Mouse (Mus musculus) splenic B cell, adult 2 months (primary cell): Measurements from ENCODE around the gene Sufu.

ENCODE experiments used
- DNase-seq: peaks from one replicate; pipeline ENCODE4 v3.0.0-alpha.2; 2011; ENCODE audit warnings: low read depth, low spot score
- H3K27me3 ChIP-seq: 2 replicates; pipeline ENCODE4 v1.6.1; 2012; ENCODE audit warnings: mild to moderate bottlenecking, low read length, moderate library complexity, mixed read lengths; ENCODE audit not compliant: control insufficient read depth, poor library complexity, insufficient read depth, severe bottlenecking
- H3K36me3 ChIP-seq: 2 replicates; pipeline ENCODE4 v1.6.1; 2012; ENCODE audit warnings: mild to moderate bottlenecking, low read length, moderate library complexity, mixed read lengths; ENCODE audit not compliant: control insufficient read depth, poor library complexity, insufficient read depth, severe bottlenecking

The Sufu gene

GRCm38 (mm10) chr19:46499836-46500580 lies 103.3 kb downstream of the Sufu start:
- H3K27me3 ChIP-seq: no peaks in the 10 kb centered on the region

DNA sequence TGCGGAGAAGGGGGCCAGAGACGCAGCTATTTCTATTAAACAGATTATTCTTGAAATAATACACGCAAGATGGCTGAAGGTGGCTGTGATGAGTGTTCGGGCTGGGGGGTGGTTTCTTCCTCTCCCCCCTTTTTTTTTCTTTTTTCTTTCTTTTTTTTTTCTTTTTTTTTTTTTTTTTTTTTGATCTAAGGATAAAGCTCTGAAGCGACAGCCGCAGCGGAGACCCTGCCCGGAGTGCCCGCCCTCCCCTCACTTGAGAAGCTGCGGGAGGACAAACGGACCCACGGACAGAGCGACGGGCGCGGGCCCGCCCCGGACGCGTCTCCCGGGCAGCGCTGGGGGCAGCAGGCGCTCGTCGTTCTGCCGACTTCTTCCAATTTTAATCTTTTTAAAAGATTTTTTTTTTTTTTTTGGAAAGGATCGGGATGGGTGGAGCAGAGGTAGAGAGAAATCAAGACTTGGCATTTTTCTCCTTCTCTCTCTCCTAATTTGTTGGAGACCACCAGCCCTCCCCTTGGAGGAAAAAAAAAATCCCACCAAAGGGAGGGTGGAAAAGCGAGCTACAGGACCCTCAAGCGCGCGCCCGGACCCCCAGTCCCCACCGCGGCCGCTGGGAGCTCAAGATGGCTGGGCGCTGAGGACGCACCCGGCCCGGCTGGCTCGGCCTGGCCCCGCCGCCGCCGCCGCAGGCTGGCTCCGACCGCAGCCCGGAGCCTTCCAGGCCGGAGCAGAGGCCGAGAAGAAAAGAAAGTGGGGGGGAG lies 104.1 kb downstream of the Sufu start:
- H3K27me3 ChIP-seq: no peaks in the 10 kb centered on the region
- H3K36me3 ChIP-seq: 0 out of 2 replicates have a peak, but pooled peaks cover 1% of the 10 kb centered on the region
- DNase-seq: peak; percentile 60

More at GRCm38 (mm10) chr19:46499836-46500580, 103.3 kb downstream of the Sufu start:
- 0 out of 2 replicates have a peak, but pooled peaks cover 1% of the 10 kb centered on the region for H3K36me3 ChIP-seq
- peak; percentile 100 for DNase-seq

GRCm38 (mm10) chr19:46501401-46502068 lies 104.8 kb downstream of the Sufu start, which contains the start of gene Trim8:
Trim8 (plus strand) TSS chr19:46501702.
- DNase-seq: peak; percentile 69
- 0 out of 2 replicates have a peak, but pooled peaks cover 1% of the 10 kb centered on the region for H3K36me3 ChIP-seq

DNA sequence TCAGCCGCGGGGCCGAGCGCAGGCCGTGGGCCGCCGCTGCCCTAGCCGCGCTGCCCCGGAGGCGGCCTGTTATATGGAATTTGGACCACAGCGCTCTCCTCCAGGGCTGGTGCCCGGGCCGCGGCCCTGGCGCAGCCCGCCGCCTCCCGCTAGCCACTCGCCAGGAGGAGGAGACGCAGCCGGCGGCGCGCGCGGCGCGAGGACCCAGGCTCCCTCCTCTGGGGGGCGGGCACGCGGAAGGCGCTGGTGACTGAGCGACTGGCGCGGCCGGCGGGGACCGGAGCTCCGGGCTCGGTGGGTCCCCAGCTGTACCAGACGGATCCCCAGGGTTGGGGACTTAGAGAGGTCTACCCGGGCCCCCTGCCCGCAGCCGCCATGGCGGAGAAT lies 105.4 kb downstream of the Sufu start:
- Histone ChIP-seq H3K27me3 (no peaks in the 10 kb centered on the region), H3K36me3 (peaks cover 6% of the 10 kb centered on the region)
- DNase-seq: peak; percentile 71

More at GRCm38 (mm10) chr19:46501401-46502068, 104.8 kb downstream of the Sufu start, which contains the start of gene Trim8:
- no peaks in the 10 kb centered on the region for H3K27me3 ChIP-seq

DNA sequence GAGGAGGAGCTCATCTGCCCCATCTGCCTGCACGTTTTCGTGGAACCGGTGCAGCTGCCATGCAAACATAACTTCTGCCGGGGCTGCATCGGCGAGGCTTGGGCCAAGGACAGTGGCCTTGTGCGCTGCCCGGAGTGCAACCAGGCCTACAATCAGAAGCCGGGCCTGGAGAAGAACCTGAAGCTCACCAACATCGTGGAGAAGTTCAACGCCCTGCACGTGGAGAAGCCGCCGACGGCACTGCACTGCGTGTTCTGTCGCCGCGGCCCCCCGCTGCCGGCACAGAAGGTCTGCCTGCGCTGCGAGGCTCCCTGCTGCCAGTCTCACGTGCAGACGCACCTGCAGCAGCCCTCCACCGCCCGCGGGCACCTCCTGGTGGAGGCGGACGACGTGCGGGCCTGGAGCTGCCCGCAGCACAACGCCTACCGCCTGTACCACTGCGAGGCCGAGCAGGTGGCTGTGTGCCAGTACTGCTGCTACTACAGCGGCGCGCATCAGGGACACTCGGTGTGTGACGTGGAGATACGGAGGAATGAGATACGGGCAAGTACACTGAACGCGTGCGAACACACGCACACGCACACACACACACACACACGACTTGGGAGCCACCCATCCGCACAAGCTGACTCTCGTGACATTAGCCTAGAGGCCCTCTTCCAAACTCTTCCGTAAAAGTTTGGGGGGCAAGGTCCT lies 105.9 kb downstream of the Sufu start:
- H3K36me3 ChIP-seq: peaks cover 6% of the 10 kb centered on the region
- DNase-seq: peak; percentile 90
- H3K27me3 ChIP-seq: no peaks in the 10 kb centered on the region

DNA sequence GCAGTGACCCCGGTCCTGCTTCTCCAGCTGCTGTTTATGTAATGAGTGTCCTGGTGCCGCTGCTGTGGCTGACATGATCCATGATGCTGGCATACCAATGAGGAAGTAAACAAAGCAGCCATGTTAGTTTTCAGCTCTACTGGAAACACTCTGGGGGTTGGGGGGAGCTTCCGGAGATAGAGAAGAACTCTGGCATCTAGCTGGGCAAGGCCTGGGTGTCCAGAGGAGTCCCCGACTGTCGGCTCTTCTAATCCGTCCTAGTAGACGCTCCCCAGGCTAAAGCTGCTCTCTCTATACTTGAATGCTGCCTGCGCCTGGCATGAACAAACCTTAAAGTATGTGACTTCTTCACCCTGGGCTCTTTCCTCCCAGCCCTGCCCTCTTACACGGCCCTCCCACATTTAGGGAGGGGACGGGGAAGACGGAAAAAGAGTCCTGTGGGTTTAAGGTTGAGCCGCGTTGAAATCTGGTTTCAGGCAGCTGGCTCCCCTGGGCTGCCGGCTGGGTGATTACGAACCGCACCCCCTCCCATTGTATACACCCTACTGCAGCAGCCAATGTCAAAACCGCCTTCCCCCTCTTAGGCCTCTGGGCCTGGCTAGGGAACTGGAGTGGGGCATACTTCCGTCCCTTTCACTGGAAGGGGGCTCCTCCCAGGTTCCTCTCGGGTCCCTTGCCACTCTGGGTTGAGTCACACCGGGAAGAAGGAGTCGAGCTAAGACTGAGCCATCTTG lies 106.8 kb downstream of the Sufu start:
- DNase-seq: peak; percentile 79
- peaks cover 6% of the 10 kb centered on the region for H3K36me3 ChIP-seq
- no peaks in the 10 kb centered on the region for H3K27me3 ChIP-seq

DNA sequence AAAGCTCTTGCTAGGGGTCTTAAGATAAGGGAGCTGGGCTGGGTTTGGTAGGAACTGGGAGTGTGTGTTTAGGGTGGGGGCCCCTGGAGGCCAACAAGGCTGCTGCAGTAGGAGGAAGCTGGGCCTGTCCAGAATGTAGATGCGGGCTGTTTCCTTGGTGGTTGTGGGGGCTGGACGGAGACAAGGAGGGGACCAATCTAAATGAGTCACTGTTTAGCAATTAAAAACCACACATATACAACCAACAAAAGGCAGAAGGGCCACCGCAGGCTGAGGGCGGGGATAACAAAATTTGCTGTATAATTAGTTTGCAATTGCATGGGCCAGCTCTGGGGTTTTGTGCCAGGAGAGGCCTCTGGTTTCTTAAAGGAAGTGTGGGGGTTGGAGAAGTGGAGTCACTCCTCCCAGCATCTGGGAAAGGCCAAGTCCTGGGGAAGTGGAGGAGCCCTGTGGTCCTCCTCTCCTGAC lies 107.4 kb downstream of the Sufu start:
- DNase-seq: peak; percentile 61
- Histone ChIP-seq H3K27me3 (no peaks in the 10 kb centered on the region), H3K36me3 (peaks cover 6% of the 10 kb centered on the region)

DNA sequence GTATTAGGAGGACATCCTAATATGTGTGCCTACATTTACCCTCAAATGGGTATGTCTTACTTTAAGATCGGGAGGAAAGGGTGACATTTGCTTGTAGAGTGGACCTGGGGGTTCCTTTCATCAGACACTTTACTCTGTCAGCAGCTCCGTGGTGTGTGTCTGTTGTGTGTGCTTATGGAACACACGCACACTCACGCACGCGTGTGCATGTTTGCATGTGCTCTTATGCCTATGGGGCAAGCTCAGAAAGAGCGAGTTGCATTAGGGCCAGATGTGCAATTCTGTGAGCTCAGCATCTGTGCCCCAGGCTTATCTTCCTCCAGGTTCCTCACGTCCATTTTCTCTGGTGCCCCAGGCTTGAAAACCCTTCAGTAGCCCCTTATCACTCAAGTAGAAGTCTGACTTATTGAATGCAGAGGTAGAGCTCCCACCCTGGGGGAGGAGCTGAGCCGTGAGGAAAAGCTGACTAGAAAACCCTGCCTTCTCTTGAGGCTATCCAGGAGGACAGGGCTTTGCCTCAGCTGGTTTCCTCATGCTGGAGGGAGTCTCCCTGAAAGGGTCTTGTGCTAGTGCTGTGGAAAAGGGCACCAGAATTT lies 108.2 kb downstream of the Sufu start:
- no peaks in the 10 kb centered on the region for H3K27me3 ChIP-seq

DNA sequence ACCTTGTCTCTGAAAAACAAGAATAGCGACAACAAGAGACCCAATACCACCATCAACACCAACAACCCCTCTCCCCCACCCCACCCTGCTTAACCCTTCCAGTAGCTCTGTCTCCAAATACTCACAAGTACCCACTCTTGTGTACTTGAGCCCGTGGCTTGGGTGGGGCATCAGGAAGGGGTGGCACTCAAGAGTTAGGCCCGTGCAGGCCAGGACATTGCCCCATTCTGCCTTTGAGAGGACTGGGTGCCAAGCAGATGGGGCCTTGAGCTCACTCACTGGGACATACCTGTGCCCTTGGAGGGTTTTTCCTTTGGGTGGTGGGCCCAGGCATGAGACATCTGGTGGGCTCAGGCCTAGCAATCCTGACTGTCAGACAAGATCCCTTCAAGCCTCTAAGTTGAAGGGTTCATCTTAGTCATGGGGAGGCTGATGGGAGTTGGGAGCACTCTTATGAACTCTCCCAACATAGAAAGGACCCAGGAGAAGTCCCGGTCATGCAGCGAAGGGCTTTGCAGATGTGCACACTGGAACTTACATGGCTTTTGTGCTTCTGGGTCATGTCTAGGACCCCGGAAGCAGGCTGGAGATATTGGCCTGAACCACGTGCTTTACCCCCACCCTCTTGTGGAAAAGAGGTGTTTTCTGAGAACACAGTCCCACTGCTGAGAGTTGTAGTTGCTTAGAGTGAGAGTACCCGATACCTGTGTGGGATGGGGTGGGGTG lies 109.1 kb downstream of the Sufu start:
- no peaks in the 10 kb centered on the region for H3K27me3 ChIP-seq
- peaks cover 6% of the 10 kb centered on the region for H3K36me3 ChIP-seq
- no peak for DNase-seq

More for the DNA sequence above, 108.2 kb downstream of the Sufu start:
- peaks cover 6% of the 10 kb centered on the region for H3K36me3 ChIP-seq
- no peak for DNase-seq

DNA sequence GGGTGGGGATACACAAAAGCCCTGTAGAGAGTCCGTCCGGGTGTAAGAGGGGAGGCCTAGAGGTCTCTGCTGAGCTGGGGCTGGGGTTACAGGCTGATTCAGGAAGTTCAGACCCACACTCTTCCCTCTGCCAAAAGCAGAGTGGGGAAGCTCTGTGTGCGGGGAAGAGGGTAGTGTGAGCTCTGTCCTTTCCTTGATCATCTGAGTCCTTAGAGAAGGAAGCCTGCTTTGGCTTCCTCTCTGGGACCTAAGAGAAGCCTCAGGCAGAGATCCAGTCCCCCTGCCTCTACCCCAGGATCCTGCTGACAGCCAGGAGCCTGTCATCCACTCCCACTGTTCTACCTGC lies 109.6 kb downstream of the Sufu start:
- DNase-seq: no peak
- H3K27me3 ChIP-seq: no peaks in the 10 kb centered on the region
- peaks cover 6% of the 10 kb centered on the region for H3K36me3 ChIP-seq

- DNase-seq: no peak
- Histone ChIP-seq H3K36me3 (peaks cover 7% of the 10 kb centered on the region), H3K27me3 (no peaks in the 10 kb centered on the region)
Observed at GRCm38 (mm10) chr19:46507181-46507581, 110.5 kb downstream of the Sufu start.

DNA sequence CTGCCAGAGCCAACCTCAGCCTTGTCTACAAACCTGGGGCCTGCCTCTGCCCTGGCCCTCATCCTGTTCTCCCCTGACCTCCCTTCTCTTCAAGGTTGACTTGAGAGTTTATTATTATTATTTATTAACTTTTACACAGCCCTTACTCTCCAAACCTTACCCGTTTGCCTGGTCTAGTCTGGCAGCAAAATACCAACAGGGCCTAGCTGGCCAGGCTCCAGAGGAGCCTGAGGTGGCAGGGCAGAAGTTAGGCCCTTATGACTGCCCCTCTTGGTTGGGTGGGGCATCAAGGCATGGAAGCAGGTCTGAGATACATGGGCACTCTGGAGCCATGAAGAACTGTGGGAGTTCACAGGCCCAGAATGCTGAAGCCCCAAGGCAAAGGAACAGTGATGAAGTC lies 111.1 kb downstream of the Sufu start:
- Histone ChIP-seq H3K27me3 (no peaks in the 10 kb centered on the region), H3K36me3 (peaks cover 10% of the 10 kb centered on the region)
- DNase-seq: no peak

GRCm38 (mm10) chr19:46508738-46509137 lies 112.0 kb downstream of the Sufu start:
- peaks cover 10% of the 10 kb centered on the region for H3K36me3 ChIP-seq

More at GRCm38 (mm10) chr19:46508738-46509137, 112.0 kb downstream of the Sufu start:
- no peak for DNase-seq
- H3K27me3 ChIP-seq: no peaks in the 10 kb centered on the region
